Mouse (Mus musculus) spleen, postnatal 14 days (tissue): ENCODE measurements around the gene Elmod1.

ENCODE experiments used
- DNase-seq, 2 experiments: peaks; one replicate each; pipeline ENCODE4 v3.0.0; 2021 to 2022; ENCODE audit warnings: low spot score in 2 of 2

Gene Elmod1

GRCm38 (mm10) chr9:53910331-53910730 lies 64.8 kb downstream of the Elmod1 start:
- DNase-seq, result no peak

- DNase-seq, result no peak
Observed at GRCm38 (mm10) chr9:53906798-53907197, 68.3 kb downstream of the Elmod1 start.

- DNase-seq, result no peak
Observed at GRCm38 (mm10) chr9:53905418-53905817, 69.7 kb downstream of the Elmod1 start.

- DNase-seq, result no peak
Observed at GRCm38 (mm10) chr9:53903215-53903842, 71.8 kb downstream of the Elmod1 start.

- no peak for DNase-seq
Observed at GRCm38 (mm10) chr9:53899836-53900235, 75.3 kb downstream of the Elmod1 start.

- no peak for DNase-seq
Observed at GRCm38 (mm10) chr9:53895827-53896226, 79.3 kb downstream of the Elmod1 start.

- DNase-seq, result no peak
Observed at GRCm38 (mm10) chr9:53890075-53890474, 85.0 kb downstream of the Elmod1 start.

GRCm38 (mm10) chr9:53883588-53884280 lies 91.4 kb downstream of the Elmod1 start:
- DNase-seq, result no peak

GRCm38 (mm10) chr9:53877423-53877822 lies 97.7 kb downstream of the Elmod1 start:
- no peak for DNase-seq

- no peak for DNase-seq
Observed at GRCm38 (mm10) chr9:53873239-53873638, 101.9 kb downstream of the Elmod1 start.
